Mouse (Mus musculus) intestine, embryonic 15.5 days (tissue): ENCODE measurements around the gene Prdm16. TPM values are rescaled to one million over a fixed set of nuclear protein-coding genes. Genes with fewer than 3 reads are reported as not detected.

Experiments used
- ATAC-seq: fragments of 200-750 bp; cut with Nextera tagmentation; 2 replicates; pipeline ENCODE4 v1.8.0; 2017; ENCODE audit warnings: moderate TSS enrichment, moderate library complexity
- H3K27ac ChIP-seq: fragments of 300-500 bp; sonication (generic); 2 replicates; pipeline ENCODE4 v1.5.1; 2015; ENCODE audit warnings: mild to moderate bottlenecking, inconsistent platforms
- H3K27me3 ChIP-seq: fragments of 300-500 bp; sonication (generic); replicated peaks from 2 replicates; pipeline ENCODE4 v1.6.1; 2015; ENCODE audit warnings: inconsistent platforms
- H3K36me3 ChIP-seq: fragments of 300-500 bp; sonication (generic); 2 replicates; pipeline ENCODE4 v1.6.1; 2015; ENCODE audit warnings: inconsistent platforms
- H3K4me1 ChIP-seq: fragments of 300-500 bp; sonication (generic); replicated peaks from 2 replicates; pipeline ENCODE4 v1.6.1; 2015; ENCODE audit warnings: inconsistent platforms
- H3K4me2 ChIP-seq: fragments of 300-500 bp; sonication (generic); replicated peaks from 2 replicates; pipeline ENCODE4 v1.6.1; 2015; ENCODE audit warnings: mild to moderate bottlenecking, inconsistent platforms
- H3K4me3 ChIP-seq: fragments of 300-500 bp; sonication (generic); replicated peaks from 2 replicates; pipeline ENCODE4 v1.5.1; 2015; ENCODE audit warnings: inconsistent platforms
- H3K9ac ChIP-seq: fragments of 300-500 bp; sonication (generic); 2 replicates; pipeline ENCODE4 v1.6.1; 2015; ENCODE audit warnings: inconsistent platforms
- H3K9me3 ChIP-seq: fragments of 300-500 bp; sonication (generic); 2 replicates; pipeline ENCODE4 v1.6.1; 2016; ENCODE audit warnings: inconsistent platforms
- WGBS: fragments of 180-500 bp; shearing (Covaris S2); methylation state at CpG from one replicate; pipeline ENCODE4 v1.1.7; 2015; 5-methylcytosine and 5-hydroxymethylcytosine counted together
- polyA plus RNA-seq: library from polyadenylated mRNA; unstranded; fragments of >200 nt; fragmentation: Nextera tagmentation; extraction: Ambion mirVana; gene quantifications from 2 replicates; pipeline ENCODE4 v1.2.1, GENCODE M21; 2015

Prdm16 gene
- polyA plus RNA-seq, 1 experiment from 2014 or later, result 16.4 TPM

GRCm38 (mm10) chr4:154418327-154418744, 218.3 kb downstream of the Prdm16 start:
- no peaks in the 10 kb centered on the region for H3K36me3 ChIP-seq
- WGBS, result 52% methylated on average over 4 of the region's 4 CpGs
- H3K4me2 ChIP-seq, result no peak overlapping the region
- H3K27ac ChIP-seq, result peak overlapping the region; percentile 88
- H3K4me3 ChIP-seq, result no peak overlapping the region
- no peak overlapping the region for H3K9ac ChIP-seq
- no peaks in the 10 kb centered on the region for H3K9me3 ChIP-seq
- H3K27me3 ChIP-seq, result no peaks in the 10 kb centered on the region
- peaks cover 20% of the 10 kb centered on the region; the same call in 1 of the 2 replicates for H3K4me1 ChIP-seq
- peak; percentile 92 for ATAC-seq

- Histone ChIP-seq H3K9ac (no peak overlapping the region), H3K27me3 (no peaks in the 10 kb centered on the region), H3K4me2 (no peak overlapping the region), H3K4me1 (peaks cover 17% of the 10 kb centered on the region; the same call in 1 of the 2 replicates), H3K9me3 (no peaks in the 10 kb centered on the region), H3K27ac (peak overlapping the region; percentile 88), H3K36me3 (no peaks in the 10 kb centered on the region), H3K4me3 (no peak overlapping the region)
- ATAC-seq, result no peak
- WGBS, result 62% methylated on average over 6 of the region's 6 CpGs
Observed at GRCm38 (mm10) chr4:154416728-154417127, 219.9 kb downstream of the Prdm16 start.

GRCm38 (mm10) chr4:154414885-154415284, 221.8 kb downstream of the Prdm16 start:
- Histone ChIP-seq H3K4me1 (peaks cover 34% of the 10 kb centered on the region), H3K4me2 (no peak overlapping the region), H3K9ac (0 out of 2 replicates have a peak overlapping the region, but pooled peaks have one; percentile 30), H3K9me3 (no peaks in the 10 kb centered on the region), H3K4me3 (no peak overlapping the region), H3K36me3 (no peaks in the 10 kb centered on the region), H3K27ac (peak overlapping the region; percentile 93), H3K27me3 (no peaks in the 10 kb centered on the region)
- 33% methylated on average over 4 of the region's 4 CpGs for WGBS
- ATAC-seq, result peak; percentile 23; the same call in 1 of the 2 replicates

- 30% methylated on average over 8 of the region's 8 CpGs for WGBS
- Histone ChIP-seq H3K9ac (peak overlapping the region; percentile 17; the same call in 1 of the 2 replicates), H3K36me3 (no peaks in the 10 kb centered on the region), H3K9me3 (no peaks in the 10 kb centered on the region), H3K27me3 (no peaks in the 10 kb centered on the region), H3K4me3 (peak overlapping the region; percentile 14; the same call in 1 of the 2 replicates), H3K4me1 (peaks cover 38% of the 10 kb centered on the region), H3K4me2 (peak overlapping the region; percentile 46), H3K27ac (peak overlapping the region; percentile 81)
- peak; percentile 58 for ATAC-seq
Observed at GRCm38 (mm10) chr4:154410559-154410958, 226.1 kb downstream of the Prdm16 start.

- no peaks in the 10 kb centered on the region for H3K9me3 ChIP-seq
- 69% methylated on average over 10 of the region's 10 CpGs for WGBS
- peaks cover 36% of the 10 kb centered on the region for H3K4me1 ChIP-seq
- peak overlapping the region; percentile 81 for H3K27ac ChIP-seq
- H3K36me3 ChIP-seq, result no peaks in the 10 kb centered on the region
- ATAC-seq, result no peak
- no peak overlapping the region for H3K4me3 ChIP-seq
- no peaks in the 10 kb centered on the region for H3K27me3 ChIP-seq
- no peak overlapping the region for H3K9ac ChIP-seq
- H3K4me2 ChIP-seq, result peak overlapping the region; percentile 46; the same call in 1 of the 2 replicates
Observed at GRCm38 (mm10) chr4:154409841-154410240, 226.8 kb downstream of the Prdm16 start.

GRCm38 (mm10) chr4:154409237-154409721, 227.4 kb downstream of the Prdm16 start:
- Histone ChIP-seq H3K4me3 (no peak overlapping the region), H3K4me2 (peak overlapping the region; percentile 46; the same call in 1 of the 2 replicates), H3K27me3 (no peaks in the 10 kb centered on the region), H3K36me3 (no peaks in the 10 kb centered on the region), H3K4me1 (peaks cover 33% of the 10 kb centered on the region), H3K27ac (peak overlapping the region; percentile 81), H3K9ac (no peak overlapping the region), H3K9me3 (no peaks in the 10 kb centered on the region)
- ATAC-seq, result peak; percentile 84
- WGBS, result 45% methylated on average over 19 of the region's 19 CpGs

GRCm38 (mm10) chr4:154402948-154403347, 233.7 kb downstream of the Prdm16 start:
- Histone ChIP-seq H3K9me3 (no peaks in the 10 kb centered on the region), H3K9ac (no peak overlapping the region), H3K4me2 (no peak overlapping the region), H3K36me3 (no peaks in the 10 kb centered on the region), H3K4me1 (peaks cover 35% of the 10 kb centered on the region), H3K4me3 (no peak overlapping the region), H3K27ac (0 out of 2 replicates have a peak overlapping the region, but pooled peaks have one; percentile 17), H3K27me3 (no peaks in the 10 kb centered on the region)
- WGBS, result 27% methylated on average over 4 of the region's 4 CpGs
- ATAC-seq, result no peak

GRCm38 (mm10) chr4:154401982-154402932, 234.4 kb downstream of the Prdm16 start:
- WGBS, result 50% methylated on average over 10 of the region's 10 CpGs
- no peak overlapping the region for H3K9ac ChIP-seq
- H3K36me3 ChIP-seq, result no peaks in the 10 kb centered on the region
- H3K4me2 ChIP-seq, result no peak overlapping the region
- no peak overlapping the region for H3K4me3 ChIP-seq
- no peaks in the 10 kb centered on the region for H3K27me3 ChIP-seq
- peaks cover 35% of the 10 kb centered on the region for H3K4me1 ChIP-seq
- ATAC-seq, result no peak
- H3K9me3 ChIP-seq, result no peaks in the 10 kb centered on the region
- no peak overlapping the region for H3K27ac ChIP-seq

- no peak overlapping the region for H3K27ac ChIP-seq
- WGBS, result 17% methylated on average over 5 of the region's 5 CpGs
- H3K9me3 ChIP-seq, result no peaks in the 10 kb centered on the region
- H3K27me3 ChIP-seq, result no peaks in the 10 kb centered on the region
- H3K4me3 ChIP-seq, result no peak overlapping the region
- ATAC-seq, result peak; percentile 46
- no peaks in the 10 kb centered on the region for H3K36me3 ChIP-seq
- no peak overlapping the region for H3K9ac ChIP-seq
- H3K4me2 ChIP-seq, result no peak overlapping the region
- peaks cover 35% of the 10 kb centered on the region for H3K4me1 ChIP-seq
Observed at GRCm38 (mm10) chr4:154401379-154401778, 235.3 kb downstream of the Prdm16 start.

GRCm38 (mm10) chr4:154400256-154401171, 236.2 kb downstream of the Prdm16 start:
- H3K9ac ChIP-seq, result no peak overlapping the region
- peaks cover 35% of the 10 kb centered on the region for H3K4me1 ChIP-seq
- peak overlapping the region; percentile 33; the same call in 1 of the 2 replicates for H3K4me2 ChIP-seq
- H3K27ac ChIP-seq, result peak overlapping the region; percentile 51; the same call in 1 of the 2 replicates
- no peaks in the 10 kb centered on the region for H3K9me3 ChIP-seq
- no peak overlapping the region for H3K4me3 ChIP-seq
- 59% methylated on average over 24 of the region's 24 CpGs for WGBS
- peak; percentile 50 for ATAC-seq
- no peaks in the 10 kb centered on the region for H3K27me3 ChIP-seq
- no peaks in the 10 kb centered on the region for H3K36me3 ChIP-seq

- no peak overlapping the region for H3K9ac ChIP-seq
- no peaks in the 10 kb centered on the region for H3K9me3 ChIP-seq
- no peaks in the 10 kb centered on the region for H3K36me3 ChIP-seq
- no peak for ATAC-seq
- no peak overlapping the region for H3K4me3 ChIP-seq
- peaks cover 35% of the 10 kb centered on the region for H3K4me1 ChIP-seq
- H3K27ac ChIP-seq, result no peak overlapping the region
- no peaks in the 10 kb centered on the region for H3K27me3 ChIP-seq
- 82% methylated on average over 11 of the region's 11 CpGs for WGBS
- no peak overlapping the region for H3K4me2 ChIP-seq
Observed at GRCm38 (mm10) chr4:154399634-154400033, 237.0 kb downstream of the Prdm16 start.
